Mouse (Mus musculus) erythroblast, embryonic 14.5 days (primary cell): ENCODE data around the gene Upp2.

Experiments used
- GATA1 ChIP-seq: IDR thresholded peaks from 2 replicates; pipeline ENCODE4 v1.6.1; 2012; ENCODE audit warnings: low read length, inconsistent platforms, mixed read lengths
- TAL1 ChIP-seq: IDR thresholded peaks from 3 replicates; pipeline ENCODE4 v1.6.1; 2012; ENCODE audit warnings: low read length, inconsistent platforms, mixed read lengths

DNA sequence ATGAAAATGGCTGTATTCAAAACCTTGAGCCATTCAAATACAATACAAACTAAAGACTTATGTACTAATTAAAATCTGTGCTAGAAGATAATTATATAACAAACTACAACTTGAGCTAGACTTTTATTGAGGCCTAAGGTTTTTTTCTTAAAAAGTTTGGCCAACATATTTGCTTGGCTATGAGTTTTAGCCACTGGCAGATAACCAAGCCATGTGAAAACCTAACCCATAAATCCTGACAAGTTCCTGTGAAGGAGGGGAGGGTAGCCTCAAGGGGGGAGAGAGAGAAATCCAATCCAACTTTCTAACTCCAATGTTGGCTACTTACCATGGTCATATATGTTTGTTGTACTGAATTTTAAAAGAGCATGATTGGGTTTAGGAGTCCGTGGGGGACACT is 48.6 kb upstream of the Upp2 start:
- no peak for TF ChIP-seq GATA1
- TF ChIP-seq TAL1, result no peak
